Mouse (Mus musculus) cerebellum, postnatal 25 days (tissue): Measurements from ENCODE around the gene Rab33b.
A peak's percentile ranks its signal among the peaks of the same experiment; 100 is the strongest.
"Not testable (repeated sequence)": the region's sequence is repeated elsewhere in the genome, so short reads cannot be mapped to it uniquely, and the experiment has no call there.

Experiments used
- DNase-seq, 2 experiments: peaks; one replicate each; pipeline ENCODE4 v3.0.0; 2021; ENCODE audit warnings: mixed read lengths in 2 of 2

Rab33b gene

DNA sequence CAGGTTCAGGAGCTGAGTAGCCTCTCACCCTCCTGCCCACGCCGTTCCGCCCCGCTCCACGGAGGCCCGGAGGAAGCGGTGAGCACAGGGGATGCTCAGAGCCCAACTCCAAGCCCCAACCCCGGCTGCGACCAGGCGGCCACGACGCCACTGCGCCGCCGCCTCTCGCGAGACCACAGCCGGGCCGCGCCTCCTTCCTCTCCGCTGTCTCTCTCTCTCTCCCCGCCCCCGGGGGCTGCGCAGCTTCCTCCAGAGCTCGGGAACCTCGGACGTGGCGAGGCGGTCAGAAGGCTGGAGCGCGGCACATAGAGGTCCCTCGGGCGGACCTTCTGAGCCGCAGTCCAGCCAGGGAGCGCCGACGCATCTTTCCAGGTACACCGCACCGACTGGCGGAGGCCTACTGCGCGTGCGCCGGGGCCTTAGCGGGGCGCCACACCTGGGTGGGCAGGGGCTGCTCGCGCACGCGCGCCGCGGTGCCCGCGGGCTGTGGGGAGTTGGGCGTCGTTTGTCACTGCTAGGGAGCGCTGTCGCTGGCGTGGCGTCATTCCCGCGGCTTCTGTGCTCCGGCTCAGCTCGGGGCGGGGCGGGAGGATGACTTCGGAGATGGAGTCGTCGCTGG lies at the start of gene Rab33b:
Gene Rab33b (plus strand): TSS at position 180 of the 619 bp plus-strand sequence.
- DNase-seq = peak; percentile 98 to 99

DNA sequence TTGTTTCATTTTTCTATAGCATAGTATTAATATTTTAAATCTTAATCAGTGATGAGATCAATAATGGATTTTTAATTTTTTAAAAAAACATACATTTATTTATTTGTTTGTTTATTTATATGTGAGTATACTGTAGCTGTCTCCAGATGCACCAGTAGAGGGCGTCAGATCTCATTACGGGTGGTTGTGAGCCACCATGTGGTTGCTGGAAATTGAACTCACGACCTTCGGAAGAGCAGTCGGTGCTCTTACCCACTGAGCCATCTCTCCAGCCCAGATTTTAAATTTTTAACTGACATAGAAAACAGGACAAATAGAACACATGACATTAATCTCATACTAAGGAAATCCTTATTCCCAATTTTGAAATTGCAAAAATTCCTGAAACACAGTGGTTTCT lies 49.4 kb upstream of the Rab33b start:
- DNase-seq = not testable (repeated sequence)

- no peak for DNase-seq
Measured at GRCm38 (mm10) chr3:51434871-51435595, 48.7 kb upstream of the Rab33b start.

- DNase-seq = no peak
Measured at GRCm38 (mm10) chr3:51468530-51468929, 15.2 kb upstream of the Rab33b start.

DNA sequence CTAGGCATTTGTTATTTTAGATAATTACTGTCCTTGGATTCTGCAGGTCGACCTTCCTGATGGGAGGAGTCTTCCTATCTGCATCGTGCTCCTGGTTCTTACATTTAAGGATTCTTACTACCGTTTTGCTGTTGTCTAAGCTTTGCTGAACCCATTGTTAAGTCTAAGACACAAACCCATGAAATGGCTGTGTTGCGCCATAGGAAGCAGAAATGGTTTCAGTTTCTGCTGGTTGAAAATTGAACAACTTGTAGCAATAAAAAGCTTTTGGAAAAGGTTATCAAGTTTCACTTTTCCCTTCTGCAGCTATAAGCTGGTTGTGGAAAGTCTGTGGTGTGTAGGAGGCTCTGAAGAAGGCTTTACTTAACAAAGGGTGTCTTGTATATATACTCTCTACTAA lies 8.0 kb upstream of the Rab33b start:
- no peak for DNase-seq

DNA sequence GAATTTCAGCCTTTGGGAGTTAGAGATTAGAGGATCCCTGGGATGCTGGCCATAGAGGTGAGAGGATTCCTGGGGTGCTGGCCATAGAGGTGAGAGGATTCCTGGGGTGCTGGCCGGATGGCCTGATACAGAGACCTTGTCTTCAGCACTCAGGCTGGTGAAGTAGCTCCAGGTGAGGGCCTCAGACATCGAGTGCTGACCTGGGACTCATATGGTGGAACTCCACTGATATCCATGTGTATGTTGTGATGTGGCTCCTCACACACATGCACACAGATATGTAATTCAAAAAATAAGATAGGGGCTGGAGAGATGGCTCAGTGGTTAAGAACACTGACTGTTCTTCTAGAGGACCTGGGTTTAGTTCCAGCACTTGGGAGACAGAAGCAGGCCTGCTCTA lies 3.8 kb upstream of the Rab33b start:
- DNase-seq = no peak

DNA sequence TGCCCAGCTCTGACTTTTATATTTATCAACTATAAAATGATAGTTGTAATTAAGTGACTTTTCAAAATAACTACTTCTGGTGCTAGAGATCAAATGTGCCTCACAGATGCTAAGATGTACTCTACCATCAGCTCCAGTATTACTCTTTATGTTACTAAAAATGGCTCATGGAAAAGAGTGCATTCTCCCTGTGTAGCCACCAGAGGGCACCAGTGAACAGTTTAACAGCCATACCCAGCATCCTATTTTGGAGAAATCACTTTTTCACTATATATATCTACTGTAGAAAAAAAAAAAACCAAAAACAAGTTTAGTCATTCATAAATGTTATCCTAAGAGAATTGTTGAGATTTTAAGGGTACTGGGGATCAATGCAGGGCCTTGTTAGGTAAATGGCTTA lies 2.7 kb upstream of the Rab33b start:
- peak; percentile 60 to 76 for DNase-seq

DNA sequence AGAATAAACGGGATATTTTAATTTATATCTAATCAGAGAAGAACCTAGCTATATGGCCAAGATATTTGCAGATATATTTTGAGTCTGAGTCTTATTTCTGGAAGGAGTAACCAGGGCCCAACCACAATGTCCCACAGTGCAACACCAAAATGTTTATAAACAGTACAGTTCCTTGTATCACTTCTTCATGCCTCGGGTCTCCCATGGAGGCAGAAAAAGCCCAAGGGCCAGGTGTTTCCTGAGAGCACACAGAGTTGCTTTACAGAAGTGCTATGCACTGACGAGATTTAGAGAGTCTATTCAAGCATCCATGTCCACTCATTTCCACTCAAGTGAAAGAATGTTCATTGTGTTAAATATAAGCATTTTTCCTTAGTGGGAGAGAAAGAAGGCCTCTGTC lies 1.8 kb upstream of the Rab33b start:
- DNase-seq = no peak

DNA sequence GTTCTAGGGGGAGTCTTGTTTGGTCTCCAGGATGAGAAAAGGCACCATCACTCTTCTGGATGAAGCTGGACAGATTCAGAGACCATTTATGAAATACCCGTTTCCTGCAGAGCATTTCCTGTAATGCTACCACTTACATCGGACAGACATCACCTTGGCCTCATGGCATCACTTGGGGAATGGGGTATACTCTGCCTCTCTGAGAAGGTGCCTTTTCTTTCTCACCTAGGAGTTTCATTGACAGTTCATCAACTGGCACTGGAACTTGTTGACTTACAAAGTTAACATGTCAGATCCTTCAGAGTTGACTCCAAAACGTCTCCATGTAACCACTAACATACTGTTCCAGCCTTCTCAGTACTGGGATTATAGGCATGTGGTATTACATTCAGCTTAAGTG lies 939 bp upstream of the Rab33b start:
- no peak for DNase-seq

- DNase-seq = no peak
Measured at GRCm38 (mm10) chr3:51484370-51484769, 650 bp downstream of the Rab33b start.

DNA sequence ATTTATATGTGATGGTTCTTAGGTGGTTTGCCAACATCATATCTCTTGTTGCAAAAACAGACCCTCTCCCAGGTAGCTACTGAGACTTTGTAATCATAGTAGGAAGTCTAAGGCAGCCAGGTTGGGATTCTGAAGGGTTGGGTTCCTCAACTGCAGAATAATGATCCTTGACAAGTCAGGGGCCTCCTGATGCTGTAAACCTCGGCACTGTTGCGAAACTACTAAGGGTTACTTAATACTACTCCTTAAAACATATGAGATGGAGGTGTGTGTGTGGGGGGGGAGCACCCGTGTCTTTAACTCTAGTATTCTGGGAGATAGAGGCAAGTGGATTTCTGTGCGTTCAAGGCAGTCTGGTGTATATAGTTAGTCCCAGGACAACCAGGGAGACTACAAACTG lies 1.6 kb downstream of the Rab33b start:
- DNase-seq = no peak

DNA sequence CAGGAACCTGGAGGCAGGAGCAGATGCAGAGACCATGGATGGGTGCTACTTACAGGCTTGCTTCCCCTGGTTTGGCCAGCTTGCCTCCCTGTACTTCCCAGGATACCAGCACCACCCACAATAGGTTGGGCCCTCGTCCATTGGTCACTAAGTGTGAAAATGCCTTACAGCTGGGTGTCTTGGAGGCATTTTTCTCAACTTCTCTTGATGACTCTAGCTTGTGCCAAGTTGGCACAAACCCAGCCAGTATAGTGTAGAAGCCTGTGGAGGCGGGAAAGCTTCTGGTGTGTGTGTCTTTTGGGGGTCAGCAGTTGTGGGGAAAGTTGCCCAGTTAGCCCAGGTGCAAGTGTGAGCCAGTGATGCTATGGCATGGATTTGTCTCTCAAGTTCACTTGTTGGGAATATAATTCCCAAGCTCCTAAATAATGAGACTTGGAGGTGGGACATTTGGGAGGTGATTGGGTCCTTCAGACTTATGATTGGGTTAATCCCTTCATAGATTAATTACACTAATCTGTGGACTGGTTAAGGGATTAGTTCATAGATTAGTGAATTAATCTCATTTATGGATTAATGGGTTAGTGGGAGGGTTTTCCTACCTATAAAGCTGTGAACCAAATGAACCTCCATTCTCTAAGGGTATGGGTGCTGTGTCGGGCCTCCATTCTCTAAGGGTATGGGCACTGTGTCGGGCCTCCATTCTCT lies 2.9 kb downstream of the Rab33b start:
- DNase-seq = peak; percentile 31 to 42

DNA sequence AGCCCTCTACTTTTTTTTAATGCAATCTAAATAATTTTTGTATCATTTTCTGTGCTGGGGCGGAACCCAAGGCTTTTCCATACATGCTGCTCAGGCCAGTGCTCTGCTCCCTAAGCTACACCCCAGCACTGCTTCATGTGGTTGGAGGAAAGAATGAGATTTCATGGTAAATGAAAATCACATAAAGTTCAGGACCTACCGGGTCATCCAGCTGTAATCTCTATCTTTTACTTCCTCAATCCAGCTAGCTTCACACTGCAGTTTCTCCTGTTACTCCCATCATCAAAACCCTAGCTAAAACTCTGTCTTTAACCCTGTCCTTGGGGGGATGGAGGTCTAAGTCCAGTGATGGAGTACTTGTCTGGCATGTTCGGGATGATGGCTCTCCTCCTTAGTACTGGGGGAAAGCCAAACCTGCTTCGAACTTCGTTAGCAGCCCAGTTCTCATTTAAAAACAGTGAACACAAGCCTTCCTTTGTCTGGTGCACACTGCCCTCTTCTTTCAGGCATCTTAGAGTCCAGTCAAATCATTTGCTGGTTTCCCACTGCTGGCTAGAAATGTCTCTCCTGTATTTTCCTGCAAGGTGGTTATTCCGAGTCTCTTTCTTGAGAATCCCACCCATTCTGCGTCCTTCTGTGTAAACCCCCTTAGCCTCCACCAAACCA lies 6.5 kb downstream of the Rab33b start:
- no peak for DNase-seq

- no peak for DNase-seq
Measured at GRCm38 (mm10) chr3:51493272-51493838, 9.6 kb downstream of the Rab33b start.

- DNase-seq = no peak
Measured at GRCm38 (mm10) chr3:51494466-51494865, 10.7 kb downstream of the Rab33b start.

GRCm38 (mm10) chr3:51495646-51496045 lies 11.9 kb downstream of the Rab33b start:
- no peak for DNase-seq

- no peak for DNase-seq
Measured at GRCm38 (mm10) chr3:51497978-51498377, 14.3 kb downstream of the Rab33b start.

GRCm38 (mm10) chr3:51498659-51499058 lies 14.9 kb downstream of the Rab33b start:
- no peak for DNase-seq

GRCm38 (mm10) chr3:51499876-51500275 lies 16.2 kb downstream of the Rab33b start:
- DNase-seq = no peak

- no peak for DNase-seq
Measured at GRCm38 (mm10) chr3:51504385-51504952, 20.7 kb downstream of the Rab33b start.

DNA sequence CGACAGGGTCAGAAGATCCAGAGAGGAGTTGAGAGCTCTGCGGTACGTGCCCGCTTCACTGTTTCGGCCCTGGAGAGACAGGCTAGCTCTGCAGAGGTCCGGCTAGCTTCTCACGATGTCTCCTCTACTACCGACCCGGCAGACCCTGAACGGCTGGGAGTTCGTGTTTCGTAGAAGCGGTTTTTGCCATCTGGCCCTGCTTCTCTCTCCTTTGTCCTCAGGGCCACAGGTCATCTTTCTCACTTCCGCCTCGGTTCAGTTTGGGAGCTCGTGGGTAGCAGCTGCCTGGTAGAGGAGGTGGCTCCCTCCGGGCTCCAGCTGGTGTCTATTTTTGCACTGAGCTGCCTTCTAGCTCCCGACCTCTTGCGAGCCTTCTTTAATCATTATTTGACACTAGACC lies 21.7 kb downstream of the Rab33b start:
- DNase-seq = peak in 1 of 2 experiments; percentile 43

DNA sequence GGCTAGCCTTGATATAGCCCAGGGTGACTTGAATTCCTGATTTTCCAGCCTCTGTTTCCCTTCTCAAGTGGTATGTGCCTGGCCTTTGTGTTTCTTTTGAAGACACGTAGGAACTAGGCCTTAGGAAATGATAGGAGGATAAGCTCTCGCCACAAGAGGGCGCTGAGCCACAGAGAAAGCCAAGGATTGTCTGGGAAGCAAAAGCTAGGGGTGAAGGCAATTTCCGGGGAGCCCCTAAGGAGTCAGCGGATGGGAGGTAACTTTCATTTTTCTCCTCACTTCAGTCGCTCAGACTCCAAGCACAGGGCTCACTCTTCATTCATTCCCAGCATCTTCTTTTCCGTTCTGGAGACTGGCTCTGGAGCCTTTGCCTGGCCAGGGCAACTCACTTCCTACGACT lies 27.2 kb downstream of the Rab33b start:
- peak; percentile 88 to 93 for DNase-seq

DNA sequence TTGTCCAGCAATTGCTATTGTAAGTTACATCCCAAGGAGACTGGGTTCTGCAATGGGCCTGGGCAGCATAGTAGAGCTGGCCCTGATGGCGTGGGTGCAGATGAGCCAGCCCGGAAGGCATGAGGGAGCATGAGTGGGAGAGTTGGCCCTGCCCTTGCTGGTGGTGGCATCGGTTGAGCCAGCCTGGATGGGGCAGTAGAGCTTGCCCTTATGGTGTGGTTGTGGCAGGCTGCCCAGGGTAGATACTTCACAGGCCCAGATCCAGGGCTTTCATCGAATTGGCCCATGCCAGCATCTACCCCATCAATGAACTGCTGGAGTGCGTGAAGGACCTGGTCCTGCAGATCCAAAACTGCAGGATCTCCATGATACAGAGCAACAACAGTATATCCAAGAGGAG lies 28.3 kb downstream of the Rab33b start:
- peak; percentile 47 to 75 for DNase-seq
